ENCODE assay signal across 13 mouse cellular contexts in the genomic region with DNA sequence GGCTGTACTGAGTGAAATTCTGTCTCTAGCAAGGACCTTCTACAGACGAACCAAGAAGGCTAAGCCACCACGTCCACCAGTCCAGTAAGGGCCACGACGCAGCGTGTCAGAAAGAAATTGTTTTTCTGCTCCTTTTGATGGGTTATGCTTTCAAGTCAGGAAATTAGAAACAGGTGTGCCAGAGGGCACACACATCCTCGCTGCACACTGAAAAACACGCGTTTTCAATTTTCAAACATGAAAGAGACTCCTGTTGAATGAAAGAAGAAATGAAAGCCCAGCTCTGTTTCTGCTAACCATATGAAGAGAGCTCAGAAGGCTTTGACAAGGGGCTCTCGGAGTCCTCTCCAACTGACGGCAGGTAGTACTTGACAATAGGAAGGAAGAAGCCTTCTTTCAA.
A peak's percentile ranks its signal among the peaks of the same experiment; 100 is the strongest.
DNase-seq lines count a peak whose midpoint lies in the region; ATAC-seq and TF ChIP-seq lines count a peak whose summit lies in the region.
"Had no signal": no experiment of that assay in that cellular context is flagged by ENCODE, and none has a peak within 500 bp of the region (broad histone marks: within the 10 kb centered on the region; RNA-seq: fewer than 3 reads in every experiment).

No protein-coding gene starts in this region.

- H3K9ac ChIP-seq in embryonic facial prominence, embryonic 12.5 days = no peak overlapping the region
- no peak overlapping the region for H3K9ac ChIP-seq in limb, embryonic 14.5 days (ENCODE audit: low read depth, low read length, severe bottlenecking)
- no peak overlapping the region for H3K9ac ChIP-seq in heart, embryonic 12.5 days
- H3K9ac ChIP-seq: hindbrain, embryonic 14.5 days; liver, embryonic 12.5 days had no signal

- peak; percentile 35 for ATAC-seq in CD4-positive, CD25-positive, alpha-beta regulatory T cell, adult 4 months
- ATAC-seq in embryonic facial prominence, embryonic 12.5 days (ENCODE audit: insufficient number of reproducible peaks, insufficient read depth, low FRiP score, low TSS enrichment) = no peak; the same call in 1 of the 2 replicates
- peak; percentile 44; the same call in 1 of the 2 replicates for ATAC-seq in limb, embryonic 14.5 days (ENCODE audit: low FRiP score, low read depth)
- no peak for ATAC-seq in erythroblast, adult 5-6 weeks (replicated peaks; ENCODE audit: low FRiP score, poor library complexity, severe bottlenecking)
- no peak for ATAC-seq in heart, embryonic 12.5 days (ENCODE audit: insufficient number of reproducible peaks, low FRiP score)
- no peak for ATAC-seq in granulocyte monocyte progenitor cell, adult 5-6 weeks (replicated peaks; ENCODE audit: poor library complexity, severe bottlenecking)
- ATAC-seq: liver, embryonic 12.5 days had no signal

- DNase-seq in CD4-positive helper T cell, adult 2 months (ENCODE audit: low read depth, low spot score) = peak; percentile 58
- DNase-seq in limb, embryonic 14.5 days (ENCODE audit: low spot score) = peak; percentile 64
- no peak for DNase-seq in cerebellum, postnatal 25 days
- DNase-seq: kidney, postnatal 10 days; lung, postnatal 14 days had no signal

- no peak overlapping the region for H3K4me3 ChIP-seq in embryonic facial prominence, embryonic 12.5 days
- no peak overlapping the region for H3K4me3 ChIP-seq in limb, embryonic 14.5 days (replicated peaks; ENCODE audit: low read length)
- no peak overlapping the region for H3K4me3 ChIP-seq in heart, embryonic 12.5 days
- H3K4me3 ChIP-seq: liver, embryonic 12.5 days had no signal

- peak overlapping the region; percentile 19; the same call in 1 of the 2 replicates for H3K4me2 ChIP-seq in embryonic facial prominence, embryonic 12.5 days (replicated peaks)
- peak overlapping the region; percentile 11; the same call in 1 of the 2 replicates for H3K4me2 ChIP-seq in limb, embryonic 14.5 days (replicated peaks; ENCODE audit: low read depth, low read length, severe bottlenecking)
- H3K4me2 ChIP-seq in heart, embryonic 12.5 days = no peak overlapping the region
- H3K4me2 ChIP-seq: hindbrain, embryonic 14.5 days; liver, embryonic 12.5 days had no signal

- H3K4me1 ChIP-seq in embryonic facial prominence, embryonic 12.5 days = peaks cover 7% of the 10 kb centered on the region; the same call in 1 of the 2 replicates
- H3K4me1 ChIP-seq in limb, embryonic 14.5 days (ENCODE audit: control insufficient read depth, insufficient read depth, low read length) = peaks cover 15% of the 10 kb centered on the region
- H3K4me1 ChIP-seq in heart, embryonic 12.5 days (replicated peaks) = no peaks in the 10 kb centered on the region
- H3K4me1 ChIP-seq: liver, embryonic 12.5 days had no signal

- H3K36me3 ChIP-seq in embryonic facial prominence, embryonic 12.5 days = no peaks in the 10 kb centered on the region
- no peaks in the 10 kb centered on the region for H3K36me3 ChIP-seq in limb, embryonic 14.5 days (ENCODE audit: control insufficient read depth, insufficient read depth, low read length)
- H3K36me3 ChIP-seq in heart, embryonic 12.5 days = no peaks in the 10 kb centered on the region
- H3K36me3 ChIP-seq: liver, embryonic 12.5 days had no signal

- 26% methylated on average over 10 of the region's 10 CpGs for WGBS in embryonic facial prominence, embryonic 12.5 days
- 15% methylated on average over 10 of the region's 10 CpGs for WGBS in limb, embryonic 14.5 days
- 81% methylated on average over 10 of the region's 10 CpGs for WGBS in heart, embryonic 12.5 days

- H3K27me3 ChIP-seq in embryonic facial prominence, embryonic 12.5 days = no peaks in the 10 kb centered on the region
- no peaks in the 10 kb centered on the region for H3K27me3 ChIP-seq in limb, embryonic 14.5 days (ENCODE audit: control insufficient read depth, insufficient read depth, low read length)
- no peaks in the 10 kb centered on the region for H3K27me3 ChIP-seq in heart, embryonic 12.5 days (replicated peaks)
- H3K27me3 ChIP-seq: liver, embryonic 12.5 days had no signal

- TF ChIP-seq POLR2A in limb, embryonic 14.5 days (IDR thresholded peaks at IDR 0.05; ENCODE audit: borderline replicate concordance, extremely low read depth, insufficient read depth, insufficient read length) = no peak

- no peaks in the 10 kb centered on the region for H3K9me3 ChIP-seq in embryonic facial prominence, embryonic 12.5 days
- H3K9me3 ChIP-seq in limb, embryonic 14.5 days (ENCODE audit: control insufficient read depth, low read length) = no peaks in the 10 kb centered on the region
- no peaks in the 10 kb centered on the region for H3K9me3 ChIP-seq in heart, embryonic 12.5 days (replicated peaks)
- H3K9me3 ChIP-seq: G1E; liver, embryonic 12.5 days had no signal

- H3K27ac ChIP-seq in embryonic facial prominence, embryonic 12.5 days = peak overlapping the region; percentile 73; the same call in 1 of the 2 replicates
- peak overlapping the region; percentile 58 for H3K27ac ChIP-seq in limb, embryonic 14.5 days (replicated peaks; ENCODE audit: low read depth, low read length)
- H3K27ac ChIP-seq in heart, embryonic 12.5 days (ENCODE audit: poor library complexity, severe bottlenecking) = no peak overlapping the region
- H3K27ac ChIP-seq: hindbrain, embryonic 14.5 days; liver, embryonic 12.5 days had no signal

Comparison
In these comparisons a context has a peak if more than half of its experiments do, and no peak if none do; other contexts are left out.
1. DNase-seq: peak in CD4-positive helper T cell, adult 2 months (single experiment) and limb, embryonic 14.5 days (single experiment); none in cerebellum, postnatal 25 days (0 of 2).
2. ATAC-seq: peak in CD4-positive, CD25-positive, alpha-beta regulatory T cell, adult 4 months (single experiment) and limb, embryonic 14.5 days (single experiment); none in embryonic facial prominence, embryonic 12.5 days (single experiment), erythroblast, adult 5-6 weeks (single experiment), heart, embryonic 12.5 days (single experiment) and granulocyte monocyte progenitor cell, adult 5-6 weeks (single experiment).